Mouse (Mus musculus): ENCODE data around the gene Vmn1r211.
"Not testable (repeated sequence)": the region's sequence is repeated elsewhere in the genome, so short reads cannot be mapped to it uniquely, and the experiment has no call there.

Gene Vmn1r211

DNA sequence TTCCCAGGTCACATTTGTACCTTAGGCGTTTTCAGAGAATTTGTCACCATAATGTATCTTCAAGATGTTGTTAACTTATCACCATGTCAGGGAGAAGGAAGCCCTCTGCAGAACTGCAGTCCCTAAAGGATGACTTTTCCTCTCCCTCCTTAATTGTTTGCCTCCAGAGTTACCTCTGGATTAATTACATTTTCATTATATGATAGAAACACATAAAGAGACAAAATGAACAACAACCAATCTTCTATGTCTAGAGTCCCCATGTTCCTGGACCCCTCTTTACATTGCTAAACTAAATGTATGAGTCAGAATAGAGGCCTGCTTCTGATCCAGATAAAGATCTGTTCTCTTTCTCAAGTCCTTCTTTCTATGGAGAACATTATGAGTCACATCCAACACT lies at the start of gene Vmn1r211:
TSS of gene Vmn1r211 (minus strand) at position 101 of the 400 bp plus-strand sequence.
- in situ Hi-C loops (cut with MseI, MboI) = loop anchor here (25.0 kb wide), 2 partner anchors 195 to 555 kb away; partner anchors contain the start of gene Abt1 (in 1 of the 2)

DNA sequence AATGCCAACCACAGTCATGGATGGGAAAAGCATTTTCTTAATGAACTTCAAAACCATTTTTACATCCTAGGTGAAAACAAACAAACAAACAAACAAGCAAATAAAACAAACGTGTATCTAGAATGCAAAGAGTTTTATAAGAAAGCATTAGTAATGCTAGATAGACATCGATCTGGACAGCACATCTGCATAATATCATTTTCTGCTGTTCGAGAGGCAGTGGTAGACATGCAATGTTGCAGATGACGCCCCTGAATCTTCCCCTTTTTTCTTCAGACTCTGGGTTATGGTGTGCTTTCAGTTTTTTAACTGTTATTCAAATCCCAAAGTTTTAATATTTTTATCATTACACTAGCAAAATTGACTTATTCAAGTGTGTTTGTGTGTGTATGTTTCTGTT lies 26.7 kb upstream of the Vmn1r211 start, which contains the start of gene Vmn1r212:
TSS of gene Vmn1r212 (minus strand) at position 101 of the 400 bp plus-strand sequence.
- in situ Hi-C loops (cut with MseI, MboI) = loop anchor here in 1 of 2 experiments (25.0 kb wide), 3 partner anchors 153 to 403 kb away; partner anchors contain the start of genes Vmn1r214 and Vmn1r218

DNA sequence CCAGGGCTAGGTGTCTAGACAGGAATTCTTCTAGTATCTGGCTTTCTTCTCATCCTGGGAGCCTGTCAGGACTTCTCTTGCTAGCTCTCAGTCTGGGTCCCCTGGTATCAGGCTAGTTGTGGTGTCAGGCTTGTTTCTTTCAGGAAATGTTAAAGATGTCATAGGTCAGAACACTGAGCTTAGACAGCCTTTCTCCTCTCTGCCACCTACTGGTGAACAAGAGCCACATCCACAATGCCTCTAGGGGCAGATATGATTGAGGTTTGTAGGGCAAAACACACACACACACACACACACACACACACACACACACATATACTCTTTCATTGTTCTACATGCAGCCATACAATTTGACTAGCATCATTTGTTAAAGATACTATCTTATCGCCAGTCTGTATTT lies 21.9 kb upstream of the Vmn1r211 start:
- in situ Hi-C loops (cut with MseI, MboI) = loop anchor here in 1 of 2 experiments (25.0 kb wide), 3 partner anchors 158 to 408 kb away; partner anchors contain the start of genes Vmn1r214 and Vmn1r218

DNA sequence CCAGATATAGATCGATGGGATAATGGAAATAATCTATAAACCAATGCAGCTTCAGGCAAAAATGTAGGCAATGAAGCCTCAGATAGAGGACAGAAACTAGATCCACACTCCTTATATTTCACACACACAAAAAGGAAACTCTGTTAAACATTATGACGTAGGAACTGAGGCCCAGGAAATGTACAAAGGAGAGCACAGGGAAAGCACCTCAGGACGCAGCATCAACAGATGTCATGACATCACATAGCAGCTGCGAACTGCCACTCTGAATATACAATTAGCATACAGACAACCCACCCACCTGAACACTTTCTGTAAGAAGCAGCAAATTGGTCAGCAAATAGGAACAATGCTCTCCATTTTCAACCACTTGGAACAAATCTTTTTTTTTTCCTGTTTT lies 2.6 kb downstream of the Vmn1r211 start:
- in situ Hi-C loops (cut with MseI, MboI) = loop anchor here (25.0 kb wide), 2 partner anchors 192 to 558 kb away; partner anchors contain the start of gene Abt1 (in 1 of the 2)

DNA sequence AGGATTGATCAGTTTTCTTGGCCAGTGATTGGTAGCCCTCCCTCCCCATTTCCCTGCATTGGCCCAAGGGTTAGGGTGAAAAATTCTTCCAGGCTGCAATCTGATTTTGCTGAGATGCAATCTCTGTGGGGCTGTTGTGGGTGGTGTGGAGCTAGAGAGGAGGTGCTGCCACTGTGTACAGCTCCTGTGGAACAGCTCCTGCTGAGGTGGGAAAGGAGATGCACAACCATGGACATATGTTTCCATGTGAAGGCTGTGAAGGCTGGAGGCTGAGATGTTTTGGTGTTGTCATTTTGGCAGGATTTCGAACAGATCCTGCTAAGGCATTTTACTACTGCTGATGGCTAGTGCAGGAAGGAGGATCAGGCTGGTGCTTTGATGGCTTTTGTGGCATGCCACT lies 10.6 kb downstream of the Vmn1r211 start:
- in situ Hi-C loops (cut with MseI, MboI) = loop anchor here in 1 of 2 experiments (25.0 kb wide), 1 partner anchor 566 kb away; the partner anchor contains the start of gene Abt1

DNA sequence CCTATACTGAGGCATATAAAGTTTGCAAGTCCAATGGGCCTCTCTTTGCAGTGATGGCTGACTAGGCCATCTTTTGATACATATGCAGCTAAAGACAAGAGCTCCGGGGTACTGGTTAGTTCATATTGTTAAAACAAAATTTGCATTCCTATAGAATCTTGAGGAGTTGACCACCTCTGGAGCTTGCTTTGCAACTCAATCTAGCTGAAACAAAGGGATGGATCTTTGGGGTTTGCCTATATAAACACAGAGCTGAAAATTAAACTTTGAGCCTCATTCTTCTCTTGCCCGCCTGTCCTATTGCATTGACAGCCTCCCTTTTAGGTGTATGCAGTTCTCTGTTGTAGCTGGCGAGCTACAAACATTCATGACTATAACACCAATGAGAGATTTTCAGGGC lies 13.1 kb downstream of the Vmn1r211 start:
- in situ Hi-C loops (cut with MseI, MboI) = loop anchor here in 1 of 2 experiments (25.0 kb wide), 1 partner anchor 568 kb away; the partner anchor contains the start of gene Abt1

DNA sequence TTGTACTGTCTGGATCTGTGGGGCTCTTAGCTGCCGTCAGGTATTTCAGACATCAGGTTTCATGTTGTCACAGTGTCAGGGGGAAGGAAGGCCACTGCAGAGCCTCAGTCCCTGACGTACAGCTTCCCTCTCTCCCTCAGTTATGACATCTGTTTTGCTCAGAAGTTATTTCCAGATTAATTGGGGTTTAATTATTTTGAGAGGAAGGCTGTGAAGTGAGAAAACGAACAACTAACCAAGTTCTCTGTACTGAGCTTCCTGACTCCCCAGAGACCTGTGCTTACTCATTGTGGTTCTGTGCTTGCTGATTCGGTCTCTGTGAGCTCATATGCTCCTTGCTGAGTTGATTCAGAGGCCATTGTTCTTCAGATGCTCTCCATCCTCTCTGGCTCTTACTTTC lies 26.1 kb downstream of the Vmn1r211 start, which contains the start of gene Vmn1r210:
TSS of gene Vmn1r210 (minus strand) at position 101 of the 400 bp plus-strand sequence.
- in situ Hi-C loops (cut with MseI, MboI) = loop anchor here in 1 of 2 experiments (25.0 kb wide), 1 partner anchor 581 kb away; the partner anchor contains the start of gene Abt1

DNA sequence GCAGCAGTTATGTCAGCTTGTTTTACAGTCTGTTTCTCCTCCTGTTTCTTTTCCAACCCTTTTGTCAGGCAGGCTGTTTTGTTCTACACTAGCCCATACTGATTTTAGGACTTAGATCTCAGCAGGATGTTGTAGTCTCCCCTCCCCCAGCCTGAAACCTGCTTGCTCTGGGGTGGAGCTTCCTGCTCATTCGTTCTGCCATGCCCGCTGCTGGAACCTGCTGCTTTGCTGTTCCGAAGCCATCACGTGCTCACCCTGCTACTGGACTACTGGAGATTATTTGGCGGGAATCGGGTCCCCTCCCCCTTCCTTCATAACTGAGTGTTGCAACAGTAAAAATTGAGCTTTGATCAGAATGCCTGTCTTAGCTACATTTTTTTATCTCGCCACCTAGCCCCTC lies 28.0 kb downstream of the Vmn1r211 start:
- in situ Hi-C loops (cut with MseI, MboI) = loop anchor here in 1 of 2 experiments (25.0 kb wide), 1 partner anchor 583 kb away; the partner anchor contains the start of gene Abt1

DNA sequence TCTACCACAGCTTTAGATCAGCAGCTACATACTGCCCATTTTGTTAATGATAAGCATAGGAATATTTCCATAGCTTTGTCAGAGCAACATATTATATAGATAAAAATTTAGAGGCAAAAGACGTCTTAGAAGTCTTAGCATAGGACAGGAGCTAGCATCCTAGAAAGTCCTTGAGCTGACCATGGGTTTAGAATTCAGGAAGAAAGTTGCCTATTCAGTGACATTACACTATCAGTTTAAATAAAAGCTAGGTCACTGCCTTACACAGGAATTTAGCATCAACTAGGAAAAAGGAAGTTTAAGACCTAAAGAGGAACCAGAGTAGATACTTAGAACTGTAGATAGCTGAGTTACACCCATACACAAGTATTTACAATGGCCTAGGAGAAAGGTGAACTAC lies 35.8 kb downstream of the Vmn1r211 start:
- in situ Hi-C loops (cut with MseI, MboI) = not testable (repeated sequence)

DNA sequence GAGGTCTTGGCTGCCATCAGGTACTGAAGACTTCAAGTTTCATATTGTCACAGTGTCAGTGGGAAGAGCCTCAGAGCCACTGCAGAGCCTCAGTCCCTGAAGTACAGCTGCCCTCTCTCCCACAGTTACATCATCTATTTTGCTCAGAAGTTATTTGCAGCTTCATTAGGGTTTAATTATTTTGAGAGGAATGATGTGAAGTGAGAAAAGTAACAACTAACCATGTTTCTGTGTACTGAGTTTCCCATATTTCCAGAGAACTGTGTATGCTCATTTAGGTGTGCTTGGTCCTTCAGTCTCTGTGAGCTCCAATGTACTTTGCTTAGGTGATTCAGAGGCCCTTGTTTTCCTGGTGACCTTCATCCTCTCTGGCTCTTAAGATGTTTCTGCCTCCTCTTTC lies 47.8 kb downstream of the Vmn1r211 start, which contains the start of gene Vmn1r209:
TSS of gene Vmn1r209 (minus strand) at position 101 of the 400 bp plus-strand sequence.
- in situ Hi-C loops (cut with MseI, MboI) = not testable (repeated sequence)
